In genomic region chr9:64498929-64499328, GRCm38 (mm10) we compare ENCODE assay signal across 9 mouse cellular contexts.
A peak's percentile ranks its signal among the peaks of the same experiment; 100 is the strongest.
DNase-seq lines count a peak whose midpoint lies in the region; TF ChIP-seq lines count a peak whose summit lies in the region.
"Had no signal": no experiment of that assay in that cellular context is flagged by ENCODE, and none has a peak within 500 bp of the region (broad histone marks: within the 10 kb centered on the region; RNA-seq: fewer than 3 reads in every experiment).

No protein-coding gene starts in this region.

- no peaks in the 10 kb centered on the region for H3K36me3 ChIP-seq in heart, adult 2 months (ENCODE audit: control insufficient read depth, insufficient read depth, low read length)
- no peaks in the 10 kb centered on the region for H3K36me3 ChIP-seq in heart, embryonic 10.5 days

- no peak overlapping the region for H3K27ac ChIP-seq in heart, adult 2 months
- H3K27ac ChIP-seq in heart, embryonic 10.5 days, result no peak overlapping the region
- H3K27ac ChIP-seq: macrophage had no signal

- H3K27me3 ChIP-seq in heart, adult 2 months (ENCODE audit: control insufficient read depth, insufficient read depth, low read length), result no peaks in the 10 kb centered on the region
- peaks cover 10% of the 10 kb centered on the region; the same call in 1 of the 2 replicates for H3K27me3 ChIP-seq in heart, embryonic 10.5 days (ENCODE audit: insufficient read depth, poor library complexity, severe bottlenecking)

- no peak overlapping the region for H3K4me3 ChIP-seq in heart, adult 2 months
- H3K4me3 ChIP-seq in heart, embryonic 10.5 days, result no peak overlapping the region

- whole genome bisulfite sequencing in heart, adult 2 months, result 43% methylated on average over 5 of the region's 5 CpGs
- 66% methylated on average over 5 of the region's 5 CpGs for WGBS in heart, embryonic 10.5 days

- DNase-seq in heart, adult 2 months, result peak; percentile 25 to 30
- no peak for DNase-seq in heart, embryonic 10.5 days (ENCODE audit: low spot score)
- peak; percentile 46 for DNase-seq in NIH3T3 (ENCODE audit: low read depth)
- peak; percentile 61 for DNase-seq in brain, adult 2 months (ENCODE audit: low read depth, low spot score)
- DNase-seq in layer of hippocampus, adult 8-10 months (ENCODE audit: low spot score in 2 of 2), result peak; percentile 29 to 40
- no peak for DNase-seq in MN1 (ENCODE audit: low spot score)
- no peak for DNase-seq in gastrocnemius, postnatal 10 days
- no peak for DNase-seq in thymus, postnatal 10 days (ENCODE audit: low spot score in 2 of 2)

- H3K79me2 ChIP-seq in heart, adult 2 months (replicated peaks; ENCODE audit: control insufficient read depth, insufficient read depth, low read length), result no peaks in the 10 kb centered on the region

- TF ChIP-seq CTCF in heart, adult 2 months (IDR thresholded peaks at IDR 0.05), result no peak

- no peak for TF ChIP-seq EP300 in heart, adult 2 months (IDR thresholded peaks at IDR 0.05; ENCODE audit: insufficient read depth, low read depth, low read length)

- H3K9ac ChIP-seq in heart, adult 2 months (ENCODE audit: low read depth, low read length), result no peak overlapping the region

- H3K9me3 ChIP-seq in heart, embryonic 10.5 days, result no peaks in the 10 kb centered on the region

- intact Hi-C loops in heart, adult 2 months (cut with DNase I), result no loop called here

- no peak for TF ChIP-seq POLR2A in heart, adult 2 months (IDR thresholded peaks at IDR 0.05; ENCODE audit: insufficient read depth, low read depth, low read length)

- H3K4me1 ChIP-seq in heart, adult 2 months (ENCODE audit: control insufficient read depth, insufficient read depth, low read length), result no peaks in the 10 kb centered on the region
- no peaks in the 10 kb centered on the region; the same call in 1 of the 2 replicates for H3K4me1 ChIP-seq in heart, embryonic 10.5 days

Comparison
In these comparisons a context has a peak if more than half of its experiments do, and no peak if none do; other contexts are left out.
1. DNase-seq: peak in heart, adult 2 months (2 of 2), NIH3T3 (single experiment), brain, adult 2 months (single experiment) and layer of hippocampus, adult 8-10 months (2 of 2); none in heart, embryonic 10.5 days (single experiment), MN1 (single experiment), gastrocnemius, postnatal 10 days (single experiment) and thymus, postnatal 10 days (0 of 2).